Mouse (Mus musculus): ENCODE measurements around the gene Gm3259. TPM values are rescaled to one million over a fixed set of nuclear protein-coding genes. Genes with fewer than 3 reads are reported as not detected.

The Gm3259 gene
- polyA plus RNA-seq (2012; rRNA removed) = not detected in 2 replicates

GRCm38 (mm10) chr5:95305611-95306010 lies at the start of gene Gm3259:
Gm3259 (plus strand) TSS chr5:95305911.

GRCm38 (mm10) chr5:95272668-95273067 lies 33.0 kb upstream of the Gm3259 start, which contains the start of gene Gm10424:
Gm10424 (minus strand) TSS chr5:95272768.

Other genes starting within 250 kb of the Gm3259 start
- not detected in 2 replicates for gene Gm7942, start 199.0 kb upstream of the Gm3259 start, polyA plus RNA-seq (2012; rRNA removed)
- not detected in 2 replicates for gene Gm16513, start 123.3 kb upstream of the Gm3259 start, polyA plus RNA-seq (2012; rRNA removed)
- not detected in 2 replicates for gene Gm10424, start 33.1 kb upstream of the Gm3259 start, polyA plus RNA-seq (2012; rRNA removed)
- gene D5Ertd577e, start 150.9 kb downstream of the Gm3259 start, polyA plus RNA-seq (2012; rRNA removed) = not detected in 2 replicates
- not detected in 2 replicates for gene Gm3286, start 204.8 kb downstream of the Gm3259 start, polyA plus RNA-seq (2012; rRNA removed)